Mouse (Mus musculus): ENCODE measurements around the gene Sh3bgrl2.

Gene Sh3bgrl2

DNA sequence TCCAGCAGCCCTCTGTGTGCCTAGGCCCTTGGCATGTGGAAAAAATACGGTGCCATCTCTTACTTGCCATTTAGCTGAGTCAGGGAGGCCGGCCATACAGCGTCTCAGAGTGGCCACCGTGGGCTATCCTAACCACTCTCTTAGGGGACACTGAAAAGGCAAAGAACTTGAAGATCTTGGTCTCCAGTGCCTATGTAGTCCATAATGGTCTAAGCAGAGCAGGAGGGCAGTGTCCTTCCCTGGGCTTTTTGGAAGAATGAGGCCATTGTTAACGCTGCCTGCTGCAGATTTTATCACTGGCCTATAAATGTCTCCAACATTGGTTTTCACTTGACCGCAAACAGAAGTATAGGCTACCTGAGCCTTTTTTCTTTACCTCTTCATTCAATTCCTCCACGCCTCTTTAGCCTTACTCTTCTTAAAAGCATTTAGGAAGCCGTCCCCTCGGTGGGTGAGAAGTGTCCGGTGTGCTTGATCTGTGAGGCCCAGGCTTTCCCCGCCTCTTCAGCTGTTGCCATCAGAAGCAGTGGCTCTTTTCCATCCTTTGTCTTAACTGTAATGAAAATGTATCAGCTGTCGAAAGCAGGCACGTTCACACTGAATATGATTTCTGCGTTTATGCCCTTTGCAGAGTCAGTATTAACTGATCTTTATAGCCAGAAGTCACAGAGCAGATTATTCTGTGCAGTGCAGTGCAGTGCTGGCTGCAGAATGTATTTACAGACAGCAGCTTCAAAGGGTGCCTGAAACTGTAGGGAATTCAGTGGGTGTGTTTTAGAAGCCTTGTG lies 41.7 kb downstream of the Sh3bgrl2 start:
- in situ Hi-C loops (cut with MseI, MboI), result no loop called here

DNA sequence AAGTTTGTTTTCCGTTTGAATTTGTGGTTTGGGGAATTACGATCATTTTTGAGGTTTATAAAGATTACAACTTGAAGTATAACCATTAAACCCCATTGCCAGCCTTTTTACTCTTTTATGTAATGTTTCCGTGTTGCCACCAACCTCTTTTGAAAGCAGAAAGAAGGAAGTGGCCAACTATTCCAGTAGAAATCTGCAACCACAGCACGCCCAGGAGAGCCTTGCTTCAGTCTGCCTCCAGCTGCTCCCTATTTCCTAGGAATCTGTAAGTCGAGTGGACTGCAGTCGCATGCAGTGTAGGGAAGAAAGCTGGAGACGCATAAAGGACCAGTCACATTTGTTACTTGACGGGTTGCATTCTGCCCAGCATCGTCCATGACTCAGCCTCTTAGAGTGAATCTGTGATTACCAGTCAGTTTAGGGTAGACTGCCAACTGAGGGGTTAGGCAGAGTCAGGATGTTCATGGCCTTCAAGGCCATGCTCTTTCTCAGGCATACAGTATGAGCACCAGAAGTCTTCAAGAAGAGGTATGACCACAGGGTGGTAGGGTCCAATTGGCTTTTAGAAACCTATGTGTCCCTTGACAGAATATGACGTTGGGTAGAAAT lies 43.8 kb downstream of the Sh3bgrl2 start:
- in situ Hi-C loops (cut with MseI, MboI), result no loop called here

DNA sequence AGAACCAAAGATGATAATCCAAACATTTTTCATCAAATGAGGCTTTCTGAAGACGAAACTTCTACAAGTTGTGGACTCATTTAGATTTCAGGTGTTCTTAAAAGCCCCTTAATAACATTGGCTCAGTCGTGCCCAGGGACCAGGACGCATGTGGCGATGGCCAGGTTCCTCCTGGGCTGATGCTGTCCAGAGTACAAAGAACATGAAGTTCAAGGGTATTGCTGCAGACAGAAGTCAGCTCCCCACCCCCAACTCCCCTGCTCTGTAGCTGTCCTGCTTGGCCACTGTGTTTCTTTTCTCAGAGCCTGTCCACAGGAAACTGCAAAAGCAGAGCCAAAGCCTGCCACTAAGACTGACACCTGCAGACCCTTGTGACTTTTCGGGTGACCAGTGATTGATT lies 45.7 kb downstream of the Sh3bgrl2 start:
- in situ Hi-C loops (cut with MseI, MboI), result no loop called here

DNA sequence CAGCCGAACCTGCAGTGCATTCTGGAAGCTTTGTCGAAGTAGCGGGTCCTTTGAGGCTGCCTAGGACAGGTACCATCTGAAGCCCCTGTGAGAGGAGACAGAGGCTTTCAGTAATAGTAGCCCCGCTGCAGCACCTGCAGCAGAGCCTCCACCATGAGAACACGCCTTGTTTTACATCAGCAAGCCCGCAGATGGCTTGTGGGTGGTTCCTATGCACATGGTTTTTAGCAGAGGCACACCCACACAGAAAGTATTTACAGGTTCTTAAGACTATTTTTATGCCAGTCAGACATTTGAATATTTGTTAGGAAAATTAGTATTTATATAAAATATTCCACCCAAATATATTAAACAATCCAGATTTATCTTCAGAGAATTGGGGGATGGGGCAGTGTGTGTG lies 48.0 kb downstream of the Sh3bgrl2 start:
- in situ Hi-C loops (cut with MseI, MboI), result no loop called here

DNA sequence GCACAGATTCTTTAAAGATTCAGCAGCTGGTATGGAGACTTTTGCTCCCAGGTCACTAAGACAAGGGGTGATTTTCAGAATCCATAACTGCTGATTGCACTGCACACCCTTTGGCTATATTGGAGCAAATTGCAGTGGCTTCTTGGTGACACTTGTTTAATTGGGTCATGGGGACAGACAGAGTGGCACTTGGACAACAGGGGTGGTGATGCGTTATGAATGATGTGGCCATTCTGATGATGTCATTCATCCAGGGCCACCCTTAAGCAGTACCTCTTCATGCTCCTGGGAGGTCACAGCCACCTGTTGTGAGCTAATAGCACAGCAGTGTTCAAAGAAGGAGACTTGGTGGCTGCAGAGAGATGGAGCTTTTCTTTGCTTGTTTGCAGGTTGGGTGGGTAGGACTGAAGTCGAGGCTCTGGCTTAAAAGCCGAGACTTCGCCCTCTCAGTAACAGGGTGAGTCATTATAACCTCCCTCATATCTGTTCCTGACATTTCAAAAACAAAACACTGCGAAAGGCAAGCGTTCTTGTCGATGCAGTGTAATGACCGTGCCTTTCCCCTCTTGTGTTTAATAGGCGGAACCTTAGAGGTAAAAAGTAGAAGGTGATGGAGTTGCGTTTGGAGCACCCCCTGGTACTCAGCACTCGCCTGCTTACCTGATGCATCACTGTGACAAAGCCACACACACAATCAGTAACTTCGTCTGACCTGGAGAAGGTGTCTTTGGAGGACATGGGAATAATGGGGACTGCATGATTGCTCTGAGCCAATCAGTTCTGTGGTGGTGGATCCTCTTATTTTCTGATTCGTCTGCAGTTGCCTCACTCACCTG lies 48.7 kb downstream of the Sh3bgrl2 start:
- in situ Hi-C loops (cut with MseI, MboI), result no loop called here

DNA sequence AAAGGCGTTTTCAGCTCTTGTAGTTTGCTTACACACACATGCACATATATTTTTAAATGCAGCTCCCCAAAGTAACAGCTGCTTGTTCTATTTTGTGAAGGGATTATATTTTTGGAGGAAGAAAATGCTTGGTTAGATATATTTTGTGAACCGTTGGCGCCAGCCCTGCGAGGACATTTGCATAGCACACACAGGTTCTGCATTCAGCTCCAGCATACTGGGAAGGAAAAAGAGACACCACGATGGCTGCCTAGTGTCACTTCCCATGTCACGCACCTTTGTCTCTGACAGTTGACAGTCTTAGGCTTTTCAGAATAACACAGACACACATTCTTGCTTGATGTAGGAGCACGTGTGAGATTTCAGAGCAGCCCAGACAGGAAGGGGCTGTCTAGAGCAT lies 49.9 kb downstream of the Sh3bgrl2 start:
- in situ Hi-C loops (cut with MseI, MboI), result no loop called here

DNA sequence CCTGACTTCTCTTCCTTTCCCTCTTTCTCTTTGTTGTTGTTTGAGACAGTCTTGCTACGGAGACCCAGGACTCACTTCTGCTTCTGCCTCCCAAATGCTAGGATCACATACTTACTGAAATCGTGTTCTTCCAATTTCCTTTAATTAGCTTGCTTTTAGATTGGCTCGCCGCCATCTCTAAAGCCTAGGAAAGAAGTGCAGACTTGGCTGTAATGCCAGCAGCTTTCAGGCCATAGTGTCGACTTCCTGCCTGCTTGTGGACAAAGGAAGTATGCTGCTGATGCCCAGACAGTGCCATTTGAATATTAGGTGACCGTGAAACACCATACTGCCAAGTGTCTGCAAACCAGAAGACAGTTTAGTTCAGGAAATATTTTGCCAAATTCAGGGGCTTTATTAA lies 51.4 kb downstream of the Sh3bgrl2 start:
- in situ Hi-C loops (cut with MseI, MboI), result no loop called here

DNA sequence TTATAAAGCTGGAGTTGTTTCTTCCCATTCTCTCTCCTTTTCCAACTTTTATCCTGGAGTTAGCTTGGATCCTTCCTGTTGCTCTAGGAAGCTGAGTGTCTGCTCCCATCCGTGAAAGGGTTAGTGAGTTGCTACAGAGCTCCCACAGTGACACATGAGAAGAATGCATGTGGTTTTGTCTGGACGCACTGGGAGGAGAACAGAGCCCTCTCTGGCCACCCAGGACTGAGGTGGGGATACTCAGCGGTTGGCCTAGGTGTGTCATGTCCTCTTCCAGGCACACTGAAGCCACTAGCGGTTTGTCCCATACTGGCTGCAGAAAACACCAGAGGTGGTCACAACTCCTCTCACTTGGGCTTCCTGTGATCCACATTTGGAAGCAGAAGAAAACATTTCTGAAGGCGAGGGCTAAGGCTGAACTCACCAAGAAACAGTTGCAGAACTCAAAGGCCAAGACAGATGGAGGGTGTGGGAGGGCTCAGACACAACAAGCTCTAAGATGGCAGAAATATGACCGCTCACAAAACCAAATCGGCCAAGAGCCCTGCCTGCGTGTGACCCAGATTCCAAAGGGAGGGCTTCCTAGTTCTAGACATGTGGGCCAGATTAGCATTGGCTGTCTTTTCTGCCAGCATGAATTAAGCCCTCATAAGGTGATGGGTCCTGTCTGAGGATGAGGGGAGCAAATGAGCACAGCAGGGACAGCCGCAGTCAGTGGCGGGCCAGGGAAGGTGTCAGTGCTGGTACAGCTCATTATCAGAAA lies 52.3 kb downstream of the Sh3bgrl2 start:
- in situ Hi-C loops (cut with MseI, MboI), result loop anchor here in 1 of 2 experiments (10.0 kb wide), 2 partner anchors 106 to 216 kb away; no protein-coding TSS in a partner anchor

DNA sequence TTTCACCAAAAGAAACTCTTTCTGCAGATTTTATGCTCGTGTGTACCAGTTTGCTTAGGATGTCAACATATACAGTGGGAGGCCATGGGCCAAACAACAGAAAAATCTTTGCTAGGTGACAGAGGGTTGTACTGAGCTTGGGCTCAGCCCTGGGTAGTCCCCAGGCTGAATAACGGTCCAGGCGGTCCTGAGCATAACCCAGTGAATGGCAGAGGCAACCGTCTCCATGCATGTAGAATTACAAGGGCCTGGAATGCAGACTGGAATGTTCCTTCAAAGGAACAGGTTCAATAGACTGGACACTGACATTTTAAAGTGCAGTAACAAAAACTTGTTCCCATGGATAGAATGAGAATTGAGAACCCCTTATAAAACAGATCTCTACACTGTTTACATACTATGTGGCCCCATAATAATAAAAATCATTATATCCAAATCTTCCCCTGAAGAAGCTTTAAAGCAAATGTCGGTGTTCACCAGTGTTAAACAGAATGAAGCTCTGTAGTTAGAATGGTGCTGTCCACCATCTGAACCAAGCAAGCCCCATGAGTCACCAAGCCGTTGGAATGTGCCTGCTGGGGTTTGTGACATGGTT lies 54.1 kb downstream of the Sh3bgrl2 start:
- in situ Hi-C loops (cut with MseI, MboI), result loop anchor here in 1 of 2 experiments (10.0 kb wide), 2 partner anchors 107 to 217 kb away; no protein-coding TSS in a partner anchor

DNA sequence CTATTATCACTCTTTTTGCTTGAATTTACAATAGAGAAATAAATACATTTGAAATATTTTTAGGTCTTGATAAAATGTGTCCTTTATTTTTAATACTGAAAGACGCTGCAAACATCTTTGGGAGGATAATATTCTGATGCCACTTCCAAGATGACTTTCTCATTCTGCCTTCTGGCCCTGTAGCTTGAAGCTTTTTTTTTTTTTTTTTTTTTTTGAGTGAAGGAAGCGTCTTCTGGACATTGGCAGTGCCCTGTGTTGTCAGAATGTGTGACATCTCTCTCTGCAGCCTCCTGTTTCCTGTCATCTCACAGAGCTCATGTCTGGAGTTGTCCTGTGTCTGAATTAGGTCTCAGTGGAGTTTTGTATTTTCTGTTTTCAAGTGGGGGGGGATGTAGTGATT lies 55.0 kb downstream of the Sh3bgrl2 start:
- in situ Hi-C loops (cut with MseI, MboI), result loop anchor here in 1 of 2 experiments (10.0 kb wide), 2 partner anchors 108 to 218 kb away; no protein-coding TSS in a partner anchor

DNA sequence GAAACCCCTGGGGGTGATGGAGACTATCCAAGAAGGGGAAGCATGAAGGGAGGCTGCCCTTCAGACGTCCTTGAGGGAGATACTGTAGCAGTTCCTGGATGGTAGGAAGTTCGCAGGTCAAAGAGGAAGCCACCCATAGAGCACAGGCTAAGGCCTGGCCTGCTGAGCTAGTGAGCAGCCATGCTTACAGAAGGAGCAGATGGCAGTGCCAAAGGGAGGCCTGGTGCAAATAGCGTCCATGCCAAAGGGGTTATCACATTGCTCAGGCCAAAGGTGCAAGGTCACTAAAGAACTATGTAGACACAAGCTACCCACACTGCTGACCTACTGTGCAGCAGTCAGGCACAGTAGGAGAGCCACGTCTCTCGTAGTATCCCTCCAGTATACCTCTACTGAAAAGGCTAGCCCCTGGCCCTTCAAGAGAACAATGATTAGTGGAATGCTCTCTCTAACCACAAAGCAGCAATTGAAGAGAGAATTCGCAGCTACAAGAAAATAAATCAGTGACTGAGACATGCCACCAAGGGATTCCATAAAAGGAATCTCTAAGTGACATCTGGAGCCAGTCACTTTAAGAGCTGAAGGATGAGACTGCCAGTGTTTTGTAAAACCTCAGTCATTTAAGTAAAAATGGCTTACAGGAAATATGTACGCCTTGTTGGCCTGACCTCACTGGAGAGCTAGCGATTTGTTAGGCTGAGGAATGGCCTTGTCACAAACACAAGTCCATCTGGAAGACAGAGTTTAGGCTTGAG lies 57.9 kb downstream of the Sh3bgrl2 start:
- in situ Hi-C loops (cut with MseI, MboI), result loop anchor here in 1 of 2 experiments (10.0 kb wide), 2 partner anchors 111 to 221 kb away; no protein-coding TSS in a partner anchor

DNA sequence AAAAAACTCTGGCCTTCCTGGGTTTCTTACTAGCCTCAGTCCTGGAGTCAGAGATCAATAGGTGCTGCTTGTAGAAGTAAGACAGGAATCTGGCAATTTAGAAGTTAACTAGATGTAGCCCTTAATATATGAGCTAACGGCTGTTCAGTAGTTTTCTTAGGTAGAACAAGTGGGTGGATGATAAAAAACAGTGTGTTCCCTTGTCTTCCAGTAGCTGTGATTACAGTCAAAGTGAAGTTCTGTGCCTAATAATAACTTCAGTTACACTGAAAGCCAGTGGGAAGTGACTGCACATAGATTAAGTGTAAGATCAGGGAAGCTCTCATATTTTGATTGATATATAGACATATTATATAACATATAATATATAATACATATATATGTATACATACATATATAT lies 60.0 kb downstream of the Sh3bgrl2 start:
- in situ Hi-C loops (cut with MseI, MboI), result loop anchor here in 1 of 2 experiments (10.0 kb wide), 2 partner anchors 113 to 223 kb away; no protein-coding TSS in a partner anchor

DNA sequence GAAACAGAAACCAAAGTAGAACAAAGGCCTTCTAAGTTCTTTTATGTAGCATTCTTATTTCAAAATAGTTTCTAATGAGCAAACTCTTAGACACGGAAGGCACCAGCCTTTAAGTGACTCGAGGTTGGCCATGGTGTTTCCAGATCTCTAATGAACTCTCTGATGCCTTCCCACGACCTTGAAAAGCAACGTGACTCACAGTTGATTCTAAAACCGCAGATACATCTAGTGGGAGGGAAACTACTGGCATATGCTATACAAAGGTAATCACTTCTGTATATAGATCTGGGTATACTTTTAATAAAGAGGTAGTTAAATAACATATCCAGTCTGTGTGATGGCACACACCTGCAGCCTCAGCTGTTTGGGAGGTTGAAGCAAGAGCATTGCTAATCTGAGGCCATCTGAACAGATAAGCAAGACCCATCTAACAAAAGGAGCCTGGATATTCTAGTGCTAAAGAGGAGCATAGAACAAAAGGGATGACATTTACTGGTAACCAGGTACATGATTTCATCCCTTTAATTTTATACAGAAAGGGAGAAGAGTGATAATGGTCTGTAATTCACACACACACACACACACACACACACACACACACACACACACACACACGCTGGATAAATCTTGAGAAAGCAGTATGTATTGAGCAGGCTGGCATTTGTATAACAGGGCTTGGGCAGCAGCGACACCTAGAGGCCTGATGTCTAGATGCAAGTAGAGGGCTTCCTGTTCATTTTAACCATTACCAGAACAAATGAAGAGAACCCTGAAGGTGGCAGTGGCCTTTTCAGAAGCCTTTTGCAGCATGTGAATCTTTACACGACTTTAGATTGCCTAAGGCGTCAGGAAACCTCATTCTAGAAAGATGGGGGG lies 61.5 kb downstream of the Sh3bgrl2 start:
- in situ Hi-C loops (cut with MseI, MboI), result loop anchor here in 1 of 2 experiments (10.0 kb wide), 2 partner anchors 115 to 225 kb away; no protein-coding TSS in a partner anchor

DNA sequence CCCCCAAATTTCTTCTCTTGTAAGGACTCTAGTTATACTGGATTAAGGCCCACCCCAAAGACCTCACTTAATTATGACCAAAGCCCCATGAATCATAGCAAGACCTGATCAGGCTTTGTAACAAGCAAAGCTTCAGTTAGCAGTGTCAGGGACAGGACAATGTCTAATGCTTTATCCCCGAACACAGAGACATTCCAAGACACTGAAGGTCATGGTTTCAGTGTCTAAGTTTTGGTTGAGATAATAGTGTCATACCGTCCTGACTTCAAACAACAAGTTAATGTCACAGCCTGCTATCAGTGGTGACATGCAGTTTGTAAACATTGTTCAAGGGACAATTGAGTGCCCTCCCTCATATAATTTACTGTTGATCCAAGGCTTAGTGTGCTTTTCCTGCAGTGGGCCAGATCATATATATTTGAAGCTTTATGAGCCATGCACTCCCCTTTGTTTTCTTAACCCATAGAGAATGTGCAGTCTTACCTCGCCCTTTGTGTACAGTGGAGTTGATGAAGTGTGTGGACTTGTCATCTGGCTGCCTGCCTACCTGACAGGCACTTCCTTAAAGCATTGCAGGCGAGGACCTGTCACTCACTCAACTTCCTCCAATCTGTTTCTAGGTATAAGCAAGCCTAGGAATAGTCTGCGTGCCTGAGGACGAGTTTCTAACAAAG lies 67.9 kb downstream of the Sh3bgrl2 start:
- in situ Hi-C loops (cut with MseI, MboI), result no loop called here

DNA sequence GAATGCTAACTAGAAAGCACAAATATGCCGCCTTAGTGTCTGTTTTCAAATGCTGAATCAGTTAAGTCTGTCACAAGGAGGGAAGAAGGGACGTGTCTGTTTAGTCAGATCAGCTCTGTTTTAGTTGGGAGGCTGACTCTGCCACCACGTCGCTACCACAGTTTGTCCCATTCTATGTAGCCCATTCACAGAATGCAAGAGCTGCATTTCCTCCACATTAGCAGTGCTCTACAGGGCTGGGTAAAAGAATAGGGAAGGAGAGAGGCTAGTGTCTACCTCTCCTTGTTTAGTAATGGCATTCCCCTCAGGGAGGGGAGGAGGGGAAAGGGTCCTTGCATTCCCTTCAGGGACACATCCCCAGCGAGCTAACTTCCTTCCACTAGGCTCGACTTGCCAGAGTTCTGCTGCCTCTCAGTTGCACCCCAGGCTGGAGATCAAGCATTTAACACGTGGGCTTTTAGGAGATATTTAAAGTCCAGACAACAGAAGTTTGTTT lies 68.5 kb downstream of the Sh3bgrl2 start:
- in situ Hi-C loops (cut with MseI, MboI), result no loop called here

DNA sequence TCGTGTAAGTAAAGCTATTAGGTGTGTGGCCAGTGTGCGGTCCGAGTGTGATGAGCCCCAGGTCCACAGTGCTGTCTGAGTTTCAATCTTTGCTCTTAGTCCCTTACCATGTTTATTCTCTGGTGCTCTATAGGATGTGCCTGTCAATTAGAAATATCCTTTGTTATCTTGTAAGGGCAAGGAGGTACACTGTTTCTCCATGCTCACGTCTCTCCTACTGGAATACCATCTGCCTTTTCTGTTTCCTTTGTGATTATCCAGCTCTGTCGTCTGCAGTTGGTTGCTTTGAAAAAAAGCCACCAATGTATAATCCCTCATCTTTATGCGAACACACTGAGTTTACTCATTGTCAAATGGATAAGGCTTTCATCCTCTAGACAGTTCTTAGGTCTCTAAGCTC lies 75.3 kb downstream of the Sh3bgrl2 start:
- in situ Hi-C loops (cut with MseI, MboI), result no loop called here

DNA sequence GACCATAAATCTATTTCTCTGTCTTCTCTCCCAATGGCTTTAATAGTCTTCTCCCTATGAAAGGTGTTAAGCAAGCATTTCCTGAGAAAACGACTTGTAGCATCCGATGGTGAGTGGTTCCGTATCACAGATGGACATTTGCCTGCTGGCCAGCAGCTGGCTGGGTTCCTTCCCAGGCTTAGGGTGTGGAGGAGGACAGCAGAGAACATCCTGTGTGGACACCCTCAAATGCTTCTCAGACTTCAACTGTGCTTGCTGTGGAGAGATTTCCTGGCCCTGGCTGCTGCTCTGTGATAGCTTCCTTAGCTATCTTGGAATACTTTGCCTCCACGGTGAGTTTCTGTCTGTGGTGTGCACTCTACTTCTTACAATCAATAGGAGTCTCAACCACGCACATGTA lies 76.1 kb downstream of the Sh3bgrl2 start:
- in situ Hi-C loops (cut with MseI, MboI), result no loop called here

DNA sequence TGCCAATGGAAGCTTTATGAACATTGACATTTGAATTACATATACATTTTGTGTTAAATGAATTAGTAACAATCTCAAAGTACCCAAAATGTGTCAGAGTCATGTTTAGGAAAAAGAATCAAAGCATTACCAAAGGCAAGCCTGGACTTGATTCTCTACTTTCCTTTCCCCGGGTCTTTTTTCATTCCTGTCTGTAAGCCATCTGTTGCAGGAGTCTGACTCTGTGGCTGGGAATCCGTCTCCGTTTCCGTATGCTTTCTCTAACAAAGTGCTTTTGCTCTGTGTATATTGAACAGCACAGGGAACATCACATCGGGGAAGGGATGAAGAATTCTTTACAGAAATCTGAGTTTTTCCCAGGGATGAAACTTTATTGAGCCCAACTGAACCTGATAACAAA lies 77.0 kb downstream of the Sh3bgrl2 start:
- in situ Hi-C loops (cut with MseI, MboI), result no loop called here

Data from mouse trophoblast stem cell (cell line).